ENCODE assay signal across 8 mouse cellular contexts in the genomic region with DNA sequence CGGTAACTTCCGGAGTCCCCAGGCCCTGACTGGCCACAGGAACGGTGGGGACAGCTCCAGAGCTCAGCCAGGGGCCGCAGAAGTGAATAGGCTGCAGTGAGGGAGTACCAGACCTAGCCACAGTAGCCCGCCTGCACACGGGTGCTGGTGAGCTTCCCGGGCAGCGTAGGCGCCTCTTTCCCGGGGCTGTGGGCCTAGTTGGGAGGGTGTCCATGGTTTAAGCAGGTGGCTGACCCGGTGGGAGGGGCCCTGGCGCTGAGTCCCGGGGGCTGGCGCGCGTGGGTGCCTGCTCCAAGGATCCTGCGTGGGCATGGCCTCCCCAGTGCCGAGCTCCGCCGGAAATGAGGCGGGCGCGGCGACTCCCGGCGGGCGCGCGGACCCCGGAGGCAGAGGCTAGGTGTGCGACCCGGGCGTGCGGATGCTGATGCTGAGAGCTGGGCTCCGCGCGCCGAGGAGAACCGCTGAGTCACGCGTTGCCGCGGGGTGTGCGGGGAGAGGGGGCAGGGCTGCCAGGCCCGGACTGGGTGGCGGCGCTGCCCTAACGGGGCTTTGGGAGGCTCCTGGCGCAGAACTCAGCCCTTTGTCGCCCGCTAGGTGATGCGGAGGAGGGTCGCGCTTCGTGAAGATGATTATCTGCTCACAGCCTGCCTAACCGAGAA. TPM values are rescaled to one million over a fixed set of nuclear protein-coding genes. Genes with fewer than 3 reads are reported as not detected.
DNase-seq lines count a peak whose midpoint lies in the region; ATAC-seq and TF ChIP-seq lines count a peak whose summit lies in the region.

No protein-coding gene starts in this region.

- no peak overlapping the region for H3K9ac ChIP-seq in kidney, postnatal 0 days (ENCODE audit: low read depth, low read length)
- peak overlapping the region; percentile 77 for H3K9ac ChIP-seq in forebrain, postnatal 0 days

- H3K36me3 ChIP-seq in kidney, postnatal 0 days (ENCODE audit: insufficient read depth, low read length), result no peaks in the 10 kb centered on the region
- H3K36me3 ChIP-seq in kidney, adult 2 months (ENCODE audit: control insufficient read depth, insufficient read depth, low read length), result no peaks in the 10 kb centered on the region
- no peaks in the 10 kb centered on the region for H3K36me3 ChIP-seq in forebrain, postnatal 0 days (ENCODE audit: insufficient read depth)

- TF ChIP-seq CTCF in kidney, postnatal 0 days (IDR thresholded peaks at IDR 0.05; ENCODE audit: low read depth), result no peak
- TF ChIP-seq CTCF in kidney, adult 2 months (conservative IDR thresholded peaks at IDR 0.05; ENCODE audit: insufficient read depth, insufficient read length, low read depth, low read length), result no peak
- peak; percentile 34; the same call in 1 of the 2 replicates for TF ChIP-seq CTCF in forebrain, postnatal 0 days (IDR thresholded peaks at IDR 0.05; ENCODE audit: low read depth)

- DNase-seq in kidney, postnatal 0 days (ENCODE audit: low spot score), result no peak
- no peak for DNase-seq in kidney, adult 2 months
- DNase-seq in forebrain, postnatal 0 days, result peak; percentile 67
- DNase-seq in left cerebral cortex, postnatal 14 days (ENCODE audit: low spot score in 2 of 2), result peak; percentile 56 to 72
- DNase-seq in retina, postnatal 1 day, result peak; percentile 63
- no peak for DNase-seq in urinary bladder, postnatal 14 days (ENCODE audit: low spot score)

- 1% methylated on average over 56 of the region's 56 CpGs for WGBS in kidney, postnatal 0 days
- WGBS in kidney, adult 2 months, result 1% methylated on average over 56 of the region's 56 CpGs
- WGBS in forebrain, postnatal 0 days, result 3% methylated on average over 56 of the region's 56 CpGs

- peaks cover 10% of the 10 kb centered on the region for H3K4me1 ChIP-seq in kidney, postnatal 0 days (replicated peaks; ENCODE audit: insufficient read depth, low read length)
- no peaks in the 10 kb centered on the region for H3K4me1 ChIP-seq in kidney, adult 2 months (ENCODE audit: control insufficient read depth, insufficient read depth, low read length)
- no peaks in the 10 kb centered on the region for H3K4me1 ChIP-seq in forebrain, postnatal 0 days (ENCODE audit: insufficient read depth)

- no peaks in the 10 kb centered on the region for H3K9me3 ChIP-seq in kidney, postnatal 0 days (replicated peaks; ENCODE audit: low read length)
- H3K9me3 ChIP-seq in forebrain, postnatal 0 days (ENCODE audit: low read length), result no peaks in the 10 kb centered on the region

- H3K27ac ChIP-seq in kidney, postnatal 0 days, result no peak overlapping the region
- no peak overlapping the region for H3K27ac ChIP-seq in kidney, adult 2 months (ENCODE audit: insufficient read depth, low read depth, low read length)
- H3K27ac ChIP-seq in forebrain, postnatal 0 days (ENCODE audit: low read depth, low read length), result peak overlapping the region; percentile 80

- H3K4me2 ChIP-seq in kidney, postnatal 0 days (ENCODE audit: low read length), result peak overlapping the region; percentile 45
- peak overlapping the region; percentile 81 for H3K4me2 ChIP-seq in forebrain, postnatal 0 days (ENCODE audit: low read depth)

- intact Hi-C loops in left cerebral cortex, postnatal 14 days (cut with DNase I), result no loop called here

- H3K4me3 ChIP-seq in kidney, postnatal 0 days (replicated peaks; ENCODE audit: low read depth, low read length), result peak overlapping the region; percentile 24
- H3K4me3 ChIP-seq in kidney, adult 2 months (ENCODE audit: insufficient read depth, low read depth, low read length), result no peak overlapping the region
- H3K4me3 ChIP-seq in forebrain, postnatal 0 days (ENCODE audit: low read depth, low read length), result peak overlapping the region; percentile 65

- ATAC-seq in kidney, postnatal 0 days (replicated peaks; ENCODE audit: low FRiP score, low read depth), result no peak; the same call in 1 of the 2 replicates
- ATAC-seq in cerebellum, adult (ENCODE audit: insufficient number of reproducible peaks, low FRiP score, low TSS enrichment), result peak; percentile 18; the same call in 1 of the 2 replicates
- ATAC-seq in forebrain, postnatal 0 days, result peak; percentile 71
- no peak for ATAC-seq in megakaryocyte-erythroid progenitor cell, adult 5-6 weeks (replicated peaks; ENCODE audit: low FRiP score, low TSS enrichment, poor library complexity, severe bottlenecking)

- peaks cover 64% of the 10 kb centered on the region for H3K27me3 ChIP-seq in kidney, postnatal 0 days (ENCODE audit: insufficient read depth, low read length)
- H3K27me3 ChIP-seq in kidney, adult 2 months (replicated peaks; ENCODE audit: control insufficient read depth, insufficient read depth, low read length), result no peaks in the 10 kb centered on the region
- H3K27me3 ChIP-seq in forebrain, postnatal 0 days (ENCODE audit: insufficient read depth, low read length), result peaks cover 21% of the 10 kb centered on the region

- TF ChIP-seq POLR2A in kidney, adult 2 months (IDR thresholded peaks at IDR 0.05; ENCODE audit: low read depth, low read length), result no peak

RNA-seq across cellular contexts. Expression of a gene that starts 1.4 kb away (rescaled TPM):
- 0.04 and 0.11 TPM in 2 replicates for polyA plus RNA-seq in kidney, postnatal 0 days (2015; fragmentation: Nextera tagmentation; extraction: Ambion mirVana)
- 0.34 and 0.58 TPM in 2 replicates for polyA plus RNA-seq in kidney, adult 2 months (2012; rRNA removed)
- total RNA-seq in forebrain, postnatal 0 days (2014; rRNA removed), result 171 and 177 TPM in 2 replicates
- 75.5 and 96.1 TPM in 2 replicates for polyA plus RNA-seq in forebrain, postnatal 0 days (2015; fragmentation: Nextera tagmentation; extraction: Ambion mirVana)
- 100 to 1,000 TPM; 455 to 479 TPM for total RNA-seq in left cerebral cortex, postnatal 14 days (2021)
- total RNA-seq in megakaryocyte-erythroid progenitor cell, adult 5-6 weeks (2014; fragmentation: Nextera tagmentation), result not detected in 2 replicates
- total RNA-seq in megakaryocyte-erythroid progenitor cell, adult 5-6 weeks (2017), result not detected in 2 replicates

RNA-seq across cellular contexts. Expression of a gene that starts 39.3 kb away (rescaled TPM):
- 16.5 and 17.6 TPM in 2 replicates for polyA plus RNA-seq in kidney, postnatal 0 days (2015; fragmentation: Nextera tagmentation; extraction: Ambion mirVana)
- 97.4 and 115 TPM in 2 replicates for polyA plus RNA-seq in kidney, adult 2 months (2012; rRNA removed)
- 10.8 and 13.9 TPM in 2 replicates for total RNA-seq in forebrain, postnatal 0 days (2014; rRNA removed)
- polyA plus RNA-seq in forebrain, postnatal 0 days (2015; fragmentation: Nextera tagmentation; extraction: Ambion mirVana), result 10.3 and 12.7 TPM in 2 replicates
- 10 to 100 TPM; 22.7 to 22.8 TPM for total RNA-seq in left cerebral cortex, postnatal 14 days (2021)
- 17.0 and 17.2 TPM in 2 replicates for total RNA-seq in megakaryocyte-erythroid progenitor cell, adult 5-6 weeks (2014; fragmentation: Nextera tagmentation)
- total RNA-seq in megakaryocyte-erythroid progenitor cell, adult 5-6 weeks (2017), result 7.8 and 8.3 TPM in 2 replicates

Comparison
In these comparisons a context has a peak if more than half of its experiments do, and no peak if none do; other contexts are left out.
1. ATAC-seq: peak in cerebellum, adult (single experiment) and forebrain, postnatal 0 days (single experiment); none in kidney, postnatal 0 days (single experiment) and megakaryocyte-erythroid progenitor cell, adult 5-6 weeks (single experiment).
2. DNase-seq: peak in forebrain, postnatal 0 days (single experiment), left cerebral cortex, postnatal 14 days (2 of 2) and retina, postnatal 1 day (single experiment); none in kidney, postnatal 0 days (single experiment), kidney, adult 2 months (single experiment) and urinary bladder, postnatal 14 days (single experiment).
3. RNA of a gene that starts 1.4 kb away (total RNA-seq): 455 to 479 TPM in left cerebral cortex, postnatal 14 days and 171 to 177 TPM in forebrain, postnatal 0 days; not detected in megakaryocyte-erythroid progenitor cell, adult 5-6 weeks; every median in the first group is over 100 times any median in the second.